Mouse (Mus musculus) adrenal gland (tissue): ENCODE data around the gene Lrrc8d.

Source experiments
- intact Hi-C: fragments of 180-260 bp; cut with DNase I; formaldehyde crosslinking; loops from one replicate; pipeline ENCODE4 v1.15.1; 2025

Lrrc8d gene

GRCm38 (mm10) chr5:105761848-105762482 is 62.2 kb downstream of the Lrrc8d start:
- intact Hi-C loops = no loop called here

- intact Hi-C loops = no loop called here
These were observed 64.6 kb downstream of the Lrrc8d start for GRCm38 (mm10) chr5:105764369-105764768.

GRCm38 (mm10) chr5:105765386-105765785 is 65.6 kb downstream of the Lrrc8d start:
- intact Hi-C loops = no loop called here

- intact Hi-C loops = no loop called here
These were observed 76.6 kb downstream of the Lrrc8d start for GRCm38 (mm10) chr5:105776368-105776767.

- intact Hi-C loops = no loop called here
These were observed 77.3 kb downstream of the Lrrc8d start for GRCm38 (mm10) chr5:105776978-105777593.

GRCm38 (mm10) chr5:105777645-105778044 is 77.9 kb downstream of the Lrrc8d start:
- intact Hi-C loops = no loop called here

- intact Hi-C loops = no loop called here
These were observed 78.4 kb downstream of the Lrrc8d start for GRCm38 (mm10) chr5:105778189-105778588.

GRCm38 (mm10) chr5:105778723-105779122 is 79.0 kb downstream of the Lrrc8d start:
- intact Hi-C loops = no loop called here

- intact Hi-C loops = no loop called here
These were observed 79.6 kb downstream of the Lrrc8d start for GRCm38 (mm10) chr5:105779331-105779730.

- intact Hi-C loops = no loop called here
These were observed 84.1 kb downstream of the Lrrc8d start for GRCm38 (mm10) chr5:105783848-105784247.

DNA sequence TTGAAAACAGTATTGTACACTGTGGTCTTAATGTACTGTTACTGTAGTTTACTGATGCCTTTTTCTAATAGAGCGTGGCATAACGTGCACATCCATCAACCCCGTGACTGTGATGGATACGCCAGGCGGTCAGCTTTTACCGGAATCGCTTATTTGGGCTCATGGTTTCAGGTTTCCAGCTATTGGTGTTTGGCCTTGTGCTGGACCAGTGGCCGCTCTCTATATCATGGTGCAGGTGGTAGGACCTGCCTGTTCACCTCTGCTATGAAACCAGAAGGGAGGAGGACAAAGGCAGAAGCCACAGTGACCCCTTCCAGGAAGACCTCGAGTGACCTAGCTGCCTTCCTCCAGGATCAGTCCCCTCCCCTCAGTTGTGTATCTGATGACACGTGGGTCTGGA is 85.0 kb downstream of the Lrrc8d start:
- intact Hi-C loops = no loop called here

DNA sequence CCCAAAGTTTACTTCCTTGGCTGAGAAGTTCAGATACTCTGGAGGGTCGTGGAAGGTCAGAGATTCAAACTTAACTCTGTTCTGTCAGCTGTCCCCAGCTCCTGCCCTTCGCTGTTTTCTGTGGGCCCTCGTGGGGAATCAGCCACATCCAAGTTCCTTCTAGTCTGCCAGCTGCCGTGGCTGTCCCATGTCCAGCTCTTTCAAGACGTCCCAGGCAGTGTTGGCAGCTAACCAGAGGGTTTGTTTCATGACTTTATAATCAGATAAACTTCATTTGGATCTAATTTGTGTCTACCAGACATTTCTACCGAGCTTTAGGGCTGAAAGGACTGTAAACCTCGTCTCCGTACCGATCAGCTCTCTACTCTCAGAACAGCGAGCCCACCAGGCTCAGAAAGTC is 87.8 kb downstream of the Lrrc8d start:
- intact Hi-C loops = no loop called here

GRCm38 (mm10) chr5:105789801-105790200 is 90.0 kb downstream of the Lrrc8d start:
- intact Hi-C loops = no loop called here

GRCm38 (mm10) chr5:105792331-105792801 is 92.6 kb downstream of the Lrrc8d start:
- intact Hi-C loops = no loop called here

GRCm38 (mm10) chr5:105792853-105793547 is 93.2 kb downstream of the Lrrc8d start:
- intact Hi-C loops = no loop called here

DNA sequence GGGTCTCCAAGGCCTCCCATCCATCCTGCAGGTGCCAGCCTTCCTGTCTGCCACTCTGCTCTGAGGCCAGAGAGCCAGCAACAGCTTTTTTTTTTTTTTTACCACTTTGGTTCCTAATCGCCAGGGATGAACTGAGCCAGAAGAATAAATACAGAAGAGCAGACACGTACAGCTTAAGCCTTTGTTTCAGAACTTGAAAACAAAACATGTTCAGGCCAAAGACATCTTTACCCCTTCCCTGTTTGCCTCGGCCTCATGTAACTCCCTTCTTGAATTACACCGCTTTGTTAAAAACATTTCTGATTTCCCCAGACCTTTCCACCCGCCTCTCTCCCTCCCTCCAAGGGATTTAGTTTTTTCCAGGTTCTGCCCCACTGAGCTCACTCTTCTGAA is 93.8 kb downstream of the Lrrc8d start:
- intact Hi-C loops = no loop called here

DNA sequence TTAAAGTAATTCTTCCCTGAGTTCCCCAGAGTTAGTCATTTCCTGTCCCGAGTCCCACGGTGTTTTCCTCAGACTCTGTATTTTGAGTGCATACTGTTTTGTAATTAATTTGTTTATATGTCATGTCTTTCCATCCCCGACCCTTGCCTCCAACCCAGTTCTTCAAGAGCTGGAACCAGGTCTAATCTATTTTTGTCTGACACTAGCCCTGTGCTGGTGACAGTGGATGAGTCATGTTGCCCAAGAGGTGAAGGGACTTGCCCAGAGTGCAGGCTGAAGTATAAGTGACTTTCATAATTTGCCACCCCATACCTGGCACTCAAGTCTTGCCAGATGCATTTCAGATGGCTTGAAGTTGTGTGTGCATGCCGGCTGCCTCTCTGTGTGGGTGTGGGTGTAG is 98.7 kb downstream of the Lrrc8d start:
- intact Hi-C loops = no loop called here

DNA sequence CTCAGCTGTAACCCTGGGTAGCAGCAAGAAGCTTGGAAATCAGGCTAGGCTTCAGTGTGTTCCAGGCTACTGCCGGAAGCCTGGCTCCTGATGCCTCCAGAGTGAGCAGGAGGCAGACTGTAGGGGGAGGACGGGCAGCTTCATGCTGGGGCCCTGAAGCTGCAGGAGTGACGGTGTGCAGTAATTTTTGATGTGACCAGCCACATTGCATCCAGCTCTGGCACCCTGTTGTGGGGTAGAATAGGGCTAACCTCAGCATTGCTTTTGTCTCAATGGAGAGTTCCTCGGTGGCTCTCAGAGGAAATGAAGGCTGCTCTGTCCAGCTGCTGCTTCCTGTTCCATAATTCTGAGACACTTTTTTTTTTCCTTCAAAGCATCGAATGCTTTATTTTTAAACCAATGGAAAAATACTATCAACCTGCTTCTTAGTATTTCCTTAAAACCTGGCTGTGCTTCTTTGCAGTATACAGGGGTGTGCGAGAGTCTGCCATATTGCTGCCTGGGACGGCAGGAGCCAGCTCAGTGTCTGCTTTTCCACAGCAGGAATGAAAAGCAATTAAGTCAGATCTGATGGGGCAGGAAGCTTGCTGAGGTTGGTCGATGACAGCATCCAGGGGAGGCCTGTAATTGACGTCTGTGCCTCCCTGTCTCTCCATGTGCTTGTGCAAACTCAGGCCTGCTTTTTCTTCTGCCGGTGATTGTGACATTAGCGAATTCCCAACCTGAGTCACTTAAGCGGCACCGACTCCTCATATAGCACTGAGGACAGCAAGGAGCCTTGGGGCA is 100.3 kb downstream of the Lrrc8d start:
- intact Hi-C loops = no loop called here

- intact Hi-C loops = no loop called here
These were observed 101.3 kb downstream of the Lrrc8d start for GRCm38 (mm10) chr5:105801031-105801529.

DNA sequence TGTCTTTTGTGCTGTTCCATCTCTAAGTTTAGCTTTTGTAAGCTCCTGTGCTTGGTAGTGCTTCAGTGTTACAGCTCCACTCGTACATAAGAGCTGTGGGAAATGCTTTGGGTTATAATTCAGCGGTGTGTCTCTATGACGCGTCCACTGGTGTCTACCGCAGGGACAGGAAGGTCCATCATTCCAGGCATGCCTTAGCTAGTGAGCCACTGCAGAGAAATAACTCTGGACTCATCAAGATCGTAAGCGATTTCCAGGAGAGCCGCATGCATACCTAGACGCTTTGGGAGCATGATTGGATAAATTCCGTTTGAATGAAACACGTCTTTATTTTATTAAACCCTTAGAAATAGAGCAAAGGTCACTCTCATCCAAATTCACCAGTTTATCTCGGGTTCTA is 106.2 kb downstream of the Lrrc8d start:
- intact Hi-C loops = no loop called here

DNA sequence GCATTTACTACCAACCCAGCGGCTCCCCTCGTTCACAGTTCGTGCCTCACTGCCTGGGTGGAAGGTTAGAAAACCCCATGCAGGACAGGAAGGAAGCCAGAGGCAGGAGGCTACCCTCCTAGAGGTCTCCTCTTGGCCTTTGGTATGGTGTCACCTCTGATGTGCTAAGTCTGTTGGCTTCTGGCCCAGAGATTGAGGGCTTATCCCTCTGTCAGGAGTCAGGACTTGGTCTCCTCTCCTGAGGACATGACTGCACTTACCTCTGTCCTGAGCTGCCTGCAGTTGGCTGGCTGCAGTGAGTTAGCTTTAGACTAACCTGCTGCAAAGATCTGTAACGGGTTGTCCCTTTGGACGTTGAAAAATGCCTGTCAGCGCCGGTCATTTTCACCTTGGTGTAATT is 107.7 kb downstream of the Lrrc8d start:
- intact Hi-C loops = no loop called here

DNA sequence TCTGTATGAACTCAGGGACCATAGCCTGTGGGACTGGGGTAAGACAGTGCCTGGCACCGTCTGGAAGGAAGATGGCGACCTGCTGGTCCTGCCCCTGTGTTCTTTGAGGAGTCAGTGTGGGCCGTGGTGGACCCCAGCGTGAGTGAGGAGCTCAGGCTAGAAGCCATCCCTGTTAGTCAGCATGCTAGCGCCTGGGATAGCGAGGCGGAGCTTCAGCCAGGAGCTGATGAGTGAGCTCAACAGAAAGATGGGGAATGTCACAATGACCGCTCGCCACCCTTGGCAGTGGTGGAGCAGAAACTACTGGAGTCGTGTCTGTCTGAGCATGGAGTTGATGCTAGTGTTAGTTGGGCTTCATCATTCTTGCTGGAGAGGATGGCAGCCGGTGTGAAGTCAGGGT is 109.3 kb downstream of the Lrrc8d start:
- intact Hi-C loops = no loop called here
